Mouse (Mus musculus) urinary bladder, postnatal 36 days (tissue): ENCODE measurements at regions not wholly inside any gene's neighbourhood (a gene's known extent, or its start where the extent isn't known, plus 50 kb on each side); places are given as distances from the start of the nearest gene placed in this dataset.

Experiments used
- DNase-seq, 2 experiments: peaks; one replicate each; pipeline ENCODE4 v3.0.0; 2022; ENCODE audit warnings: low spot score in 2 of 2, mixed read lengths in 1 of 2

DNA sequence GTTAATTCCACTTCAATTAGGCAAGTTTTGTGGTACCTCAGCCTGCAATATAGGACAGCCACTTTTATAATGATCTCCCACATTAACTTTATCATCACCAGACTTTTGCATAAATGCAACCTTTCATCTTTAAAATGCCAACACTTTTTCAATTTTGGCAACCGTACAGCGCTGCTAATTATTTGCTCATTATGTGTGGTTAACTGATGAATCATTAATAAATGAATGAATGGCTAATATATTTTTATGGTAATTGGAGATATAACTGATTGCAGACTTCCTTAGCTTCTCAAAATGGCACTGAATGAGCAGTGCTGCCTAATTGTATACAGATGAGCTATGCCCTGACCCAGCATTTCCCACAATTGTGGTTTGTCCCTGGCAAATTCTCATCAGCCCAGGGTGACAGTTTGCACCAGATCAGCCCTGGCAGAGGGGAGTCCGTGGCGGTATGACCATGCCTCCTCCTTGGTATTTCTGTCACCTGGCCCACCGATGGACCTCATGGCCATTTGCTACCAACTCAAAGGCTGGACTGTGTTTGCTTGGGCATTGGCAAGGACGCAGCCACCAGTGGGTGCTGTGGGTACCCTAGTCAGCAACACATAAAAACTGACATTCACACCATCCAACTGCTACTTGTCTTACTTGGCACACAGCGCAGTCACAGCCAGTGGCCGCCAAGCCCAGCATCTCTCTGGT, 173.7 kb upstream of the Lmo4 start:
- no peak for DNase-seq

DNA sequence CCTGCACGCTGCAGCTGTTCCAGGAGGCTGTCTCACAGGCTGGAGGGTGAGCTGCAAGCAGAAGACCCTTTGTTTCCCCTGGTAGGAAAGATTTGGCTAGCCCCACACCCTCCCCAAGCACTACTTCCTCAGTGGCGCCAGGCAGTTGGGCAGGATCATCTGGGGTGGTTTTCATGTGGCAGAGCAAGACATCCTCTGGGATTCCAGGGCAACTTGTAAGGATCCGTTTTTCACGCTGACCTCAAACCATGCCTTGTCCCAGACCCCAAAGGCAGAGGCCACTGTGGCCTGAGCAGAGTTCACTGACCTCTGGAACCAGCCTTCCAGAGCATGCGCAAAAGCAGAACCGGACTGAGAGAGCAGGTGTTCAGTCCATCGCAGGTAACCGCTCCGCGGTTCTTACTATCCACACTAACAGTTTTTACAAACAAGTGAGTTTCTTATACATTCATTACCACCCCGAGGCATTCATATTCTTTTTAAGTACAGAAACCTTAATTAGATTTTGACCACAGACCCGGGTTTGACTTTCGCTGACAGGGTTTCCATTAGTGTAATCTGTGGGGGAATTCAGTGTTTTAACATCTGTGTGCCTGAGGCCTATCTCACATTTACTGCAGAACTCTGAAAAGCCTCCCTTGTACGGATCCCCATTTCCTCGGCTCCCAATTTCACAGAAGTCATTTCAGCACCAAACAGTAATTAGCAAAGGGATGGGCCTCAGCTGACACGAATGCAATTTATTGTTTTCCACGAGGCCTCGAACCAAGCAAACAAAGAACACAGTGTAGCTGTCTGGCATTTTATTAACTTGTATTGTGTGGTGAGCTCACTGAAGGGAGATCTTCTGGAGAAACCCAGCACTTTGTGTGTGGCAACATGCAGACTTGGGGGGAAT, 172.9 kb upstream of the Lmo4 start:
- DNase-seq, result no peak

DNA sequence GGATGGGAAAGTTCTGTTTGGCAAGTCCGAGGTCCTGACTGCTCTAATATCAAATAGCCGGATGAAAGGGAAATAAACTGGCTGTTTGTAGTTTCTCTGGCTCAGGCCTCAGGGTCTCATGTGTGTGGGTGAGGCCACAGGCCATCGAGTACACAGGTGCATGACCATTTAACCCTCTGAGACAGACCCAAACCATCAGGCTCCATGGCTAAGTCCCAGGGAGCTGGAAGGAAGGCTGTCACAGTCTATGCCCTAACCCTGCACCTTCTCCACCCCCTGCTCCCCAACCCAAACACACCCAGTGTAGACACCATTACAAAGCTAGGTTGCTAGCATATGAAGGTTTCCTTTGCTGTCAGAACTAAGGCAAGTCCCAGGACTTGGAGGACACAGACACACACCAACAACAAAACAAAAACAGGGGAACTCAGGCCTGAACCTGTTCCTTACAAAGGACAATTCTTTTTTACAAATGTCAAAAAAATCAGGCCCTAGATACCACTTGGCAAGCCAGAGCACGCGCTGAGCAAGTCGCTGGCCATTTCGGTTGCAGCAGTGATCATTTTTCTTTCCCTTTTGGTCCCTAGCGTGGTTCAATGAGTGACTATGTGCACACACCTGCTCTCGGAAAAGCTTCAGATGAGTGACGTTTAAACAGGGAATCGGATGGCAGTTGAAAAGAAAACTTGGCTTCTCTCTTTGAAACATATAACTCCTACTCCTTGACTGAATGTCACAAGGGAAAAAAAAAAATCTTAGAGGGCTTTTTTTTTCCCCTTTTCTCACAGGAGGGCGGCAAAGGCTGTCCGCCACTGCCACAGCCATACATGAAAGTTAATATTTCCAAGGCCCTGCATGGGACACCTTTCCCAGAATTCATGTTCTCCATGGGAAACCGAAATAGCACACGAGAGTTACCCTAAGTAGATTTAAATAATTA, 171.7 kb upstream of the Lmo4 start:
- DNase-seq, result no peak

DNA sequence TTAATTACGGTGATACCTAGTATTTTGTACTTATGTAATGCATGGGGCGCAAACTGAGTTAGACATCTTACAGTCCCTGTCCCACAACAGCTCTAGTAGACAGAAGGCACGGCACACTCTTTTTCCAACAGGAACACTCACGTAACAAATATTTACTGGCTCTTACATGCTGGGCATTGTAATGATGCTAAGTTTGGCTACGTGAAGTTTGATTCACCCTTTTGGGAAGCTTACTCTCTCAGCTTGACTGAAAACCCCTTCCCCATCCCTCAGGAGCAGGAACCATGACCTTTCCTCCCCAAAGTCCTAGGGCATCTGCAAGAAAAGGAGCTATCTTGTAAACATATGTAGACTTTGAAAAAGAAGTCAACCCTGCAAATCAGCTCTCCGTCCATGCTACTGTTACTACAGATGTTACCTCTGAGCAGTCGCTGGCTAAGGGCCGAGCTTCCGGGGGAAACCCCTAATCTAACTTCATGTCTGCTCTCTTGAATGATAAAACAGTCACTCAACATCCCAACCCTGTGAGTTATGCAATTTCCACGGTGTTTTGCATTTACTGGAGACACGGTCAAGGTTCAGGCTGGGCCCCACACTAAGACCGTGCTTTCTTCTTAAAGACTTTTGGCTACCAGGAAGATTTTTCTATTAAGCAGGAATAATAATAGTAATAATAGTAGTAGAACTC, 170.8 kb upstream of the Lmo4 start:
- no peak for DNase-seq

DNA sequence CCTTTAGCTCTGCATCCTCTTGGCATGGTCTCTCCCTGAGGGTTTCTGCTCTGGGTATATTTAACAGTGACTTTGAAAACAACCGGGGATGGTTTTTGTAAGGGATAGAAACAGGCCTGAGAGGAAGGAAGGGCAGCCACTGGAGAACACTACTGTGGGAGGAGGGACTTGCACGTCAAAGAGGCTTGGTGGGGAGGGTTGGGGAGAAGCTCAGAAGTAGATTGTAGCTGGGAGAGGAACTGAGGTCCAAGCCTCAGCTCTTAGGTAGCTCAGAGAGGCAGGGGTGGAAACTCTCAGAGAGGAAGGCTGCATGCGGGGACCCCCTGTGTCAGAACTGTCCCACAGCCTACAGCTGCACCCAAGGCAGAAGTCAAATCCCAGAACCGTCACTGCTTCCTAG, 163.3 kb upstream of the Lmo4 start:
- no peak for DNase-seq

DNA sequence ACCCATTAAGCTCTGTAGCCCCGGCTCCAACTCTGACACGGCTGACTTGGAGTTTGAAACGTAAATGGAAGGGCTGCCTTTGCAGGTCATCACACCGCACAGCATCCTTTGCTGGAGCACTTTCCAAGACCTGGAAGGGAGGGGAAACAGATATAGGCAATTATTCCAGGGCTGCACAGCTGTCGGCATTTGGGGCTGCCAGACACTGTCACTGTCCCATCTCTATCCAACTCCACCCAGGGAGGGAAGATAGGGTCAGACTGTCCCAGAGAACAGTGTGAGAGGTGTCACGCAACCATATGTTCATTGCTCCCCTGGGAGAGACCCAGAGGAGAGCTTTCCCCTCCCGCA, 162.7 kb upstream of the Lmo4 start:
- DNase-seq, result no peak

DNA sequence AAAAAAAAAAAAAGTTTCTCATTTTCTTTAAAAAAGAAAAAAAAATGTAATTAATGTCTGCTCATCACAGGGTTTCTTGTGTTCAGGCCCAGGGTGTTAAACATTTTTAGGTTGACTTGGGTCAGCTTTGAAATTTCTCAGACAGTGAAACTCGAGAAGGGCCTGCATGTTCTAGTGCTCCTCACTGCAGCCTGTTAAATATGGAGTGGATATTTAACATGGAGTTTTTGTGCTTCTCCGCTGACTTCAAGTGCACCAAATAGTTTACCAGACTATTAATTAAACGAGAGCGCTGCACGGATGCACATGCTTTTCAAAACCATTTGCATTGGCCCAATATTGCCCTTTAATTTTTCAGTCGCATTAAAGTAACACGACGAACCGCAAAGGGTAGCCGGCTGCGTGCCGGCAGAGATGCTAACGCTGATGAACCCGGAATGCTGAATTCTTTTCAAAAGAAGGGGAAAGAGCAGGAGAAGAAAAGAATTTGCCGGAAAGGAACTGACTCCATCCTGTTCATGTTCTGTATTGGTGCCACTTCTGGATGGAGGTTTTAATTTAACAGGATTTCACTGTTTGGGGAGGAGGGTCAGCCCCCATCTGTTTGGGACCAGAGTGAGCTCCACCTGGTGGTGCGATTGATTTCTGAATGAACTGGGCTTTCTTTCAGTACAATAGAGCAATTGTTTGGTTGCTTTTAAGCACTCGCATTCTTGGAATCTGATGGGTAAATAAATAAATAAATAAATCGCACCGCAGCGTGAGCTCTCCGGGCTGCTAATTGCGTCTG, 162.2 kb upstream of the Lmo4 start:
- no peak for DNase-seq

DNA sequence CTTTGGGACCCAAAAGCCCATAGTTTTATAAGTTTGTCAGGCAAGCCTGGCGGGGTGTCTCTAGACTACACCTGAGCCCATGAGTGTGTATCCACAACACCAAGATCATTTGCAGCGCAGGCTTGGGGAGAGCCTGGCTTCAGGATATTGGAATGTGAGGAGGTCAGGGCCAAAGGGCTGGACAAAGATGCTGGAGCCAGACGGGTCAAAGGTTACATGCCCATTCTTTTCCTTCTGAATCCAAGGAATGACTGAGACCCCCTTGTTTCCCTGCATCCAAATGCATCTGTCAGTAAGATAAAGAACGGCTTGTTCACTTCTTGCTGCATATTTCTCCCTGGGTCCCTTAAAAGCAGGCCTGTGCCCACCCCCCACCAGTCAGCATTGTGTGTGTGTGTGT, 160.9 kb upstream of the Lmo4 start:
- DNase-seq, result no peak

DNA sequence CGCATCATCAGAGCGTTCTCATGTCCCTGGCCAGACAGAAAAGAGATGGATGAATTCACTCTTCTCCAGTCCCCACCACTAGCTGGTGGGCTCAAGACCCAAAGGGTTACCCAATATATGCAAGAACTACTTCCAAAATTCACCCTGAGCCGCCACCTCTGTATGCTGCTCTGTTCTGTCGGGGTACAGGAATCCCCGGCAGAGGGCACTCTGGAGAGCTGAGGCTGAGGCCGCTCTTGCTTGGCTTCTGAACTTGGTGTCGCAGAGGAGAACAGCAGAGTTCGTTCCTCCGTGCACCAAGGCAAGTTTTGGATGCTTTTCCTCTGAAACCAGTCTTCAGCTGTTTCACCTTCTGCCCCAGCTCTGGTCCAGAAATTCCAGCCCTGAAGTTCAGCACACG, 157.5 kb upstream of the Lmo4 start:
- DNase-seq, result peak in 1 of 2 experiments; percentile 21

DNA sequence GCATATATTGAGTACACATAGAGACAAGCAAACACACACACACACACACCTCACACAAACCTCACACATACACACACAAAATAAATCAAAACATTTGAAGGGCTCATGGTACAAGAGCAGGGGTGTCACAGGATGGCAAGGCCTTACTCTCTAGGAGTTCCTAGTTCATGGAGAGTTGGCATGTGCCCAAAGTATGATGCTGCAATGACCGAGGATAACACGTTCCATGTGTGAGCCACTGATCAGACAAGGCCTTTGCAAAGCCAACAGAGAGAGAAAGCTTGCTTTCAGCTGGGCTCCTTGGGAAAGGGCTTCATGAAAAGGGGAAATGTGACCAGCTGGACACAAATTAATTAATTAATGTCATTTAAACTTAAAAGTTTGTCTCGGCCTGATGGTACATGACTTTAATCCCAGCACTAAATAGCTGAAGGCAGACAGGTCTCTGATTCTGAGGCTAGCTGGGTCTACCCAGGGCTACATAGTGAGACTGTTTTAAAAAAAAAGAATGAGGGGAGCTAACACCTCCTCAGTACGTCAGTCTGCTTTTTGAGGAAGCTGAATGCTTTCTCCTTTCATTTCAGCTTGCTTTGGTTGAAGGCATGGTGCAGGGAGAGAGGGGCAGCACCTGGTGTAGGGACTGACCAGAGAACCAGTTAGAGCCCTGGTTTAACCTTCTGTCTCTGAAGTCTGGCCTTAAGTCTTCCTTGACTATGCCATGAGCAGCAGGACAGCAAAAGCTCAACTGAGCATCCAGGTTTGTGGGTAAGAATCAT, 156.4 kb upstream of the Lmo4 start:
- no peak for DNase-seq

DNA sequence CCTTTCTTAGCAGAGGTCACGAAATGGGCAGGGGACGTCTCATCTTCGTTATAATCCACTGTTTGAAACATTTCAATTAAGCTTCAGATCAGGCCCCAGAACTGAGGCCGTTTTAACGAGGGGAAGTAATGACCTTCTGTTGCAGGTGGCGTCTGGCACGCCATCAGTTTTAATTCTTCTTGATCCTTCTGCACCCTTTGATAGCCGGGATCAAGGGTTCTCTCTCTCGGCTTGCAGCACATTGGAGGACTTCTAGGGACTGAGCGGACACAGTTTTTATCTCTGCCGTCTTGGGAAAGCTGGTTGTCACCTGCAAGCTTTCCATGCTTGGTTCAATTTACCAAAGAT, 151.9 kb upstream of the Lmo4 start:
- no peak for DNase-seq

DNA sequence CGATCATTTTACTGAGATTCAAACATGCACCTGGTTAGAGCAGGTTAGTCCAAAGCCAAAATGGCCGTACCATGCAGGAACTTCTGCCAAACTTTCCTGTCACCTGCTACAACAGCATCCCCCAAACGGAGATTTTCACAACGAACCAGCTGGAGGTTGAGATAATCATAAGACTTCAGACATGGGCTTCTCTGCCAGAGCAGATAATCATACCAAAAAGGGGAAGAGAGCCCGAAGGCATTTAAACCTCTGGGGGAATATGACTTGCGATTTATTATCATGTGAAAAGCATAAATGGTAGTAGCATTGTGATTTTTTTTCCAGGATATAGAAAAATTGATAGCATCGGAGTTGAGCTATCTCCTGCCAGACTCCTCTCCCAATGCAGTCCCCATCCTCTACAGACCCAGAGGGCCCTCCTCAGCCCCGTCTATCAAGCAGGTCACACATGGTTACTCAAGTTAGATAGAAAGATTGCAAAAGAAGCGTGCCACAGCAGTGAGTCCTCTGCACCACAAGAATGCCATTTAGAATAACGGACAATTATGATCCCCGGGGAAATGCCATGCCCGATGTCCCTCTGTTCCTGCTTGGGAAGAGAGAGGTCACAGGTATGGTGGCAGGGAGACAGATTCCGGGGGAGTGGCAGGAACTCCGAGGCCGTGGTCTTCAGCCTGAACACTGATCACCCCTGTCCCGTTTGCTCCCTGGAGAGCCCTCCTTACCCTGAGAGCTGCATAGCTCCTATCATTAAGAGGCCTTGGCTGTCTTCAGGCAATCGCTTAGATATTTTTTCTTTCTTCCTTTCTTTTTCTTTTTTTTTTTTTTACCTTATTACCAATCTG, 151.3 kb upstream of the Lmo4 start:
- DNase-seq, result no peak

DNA sequence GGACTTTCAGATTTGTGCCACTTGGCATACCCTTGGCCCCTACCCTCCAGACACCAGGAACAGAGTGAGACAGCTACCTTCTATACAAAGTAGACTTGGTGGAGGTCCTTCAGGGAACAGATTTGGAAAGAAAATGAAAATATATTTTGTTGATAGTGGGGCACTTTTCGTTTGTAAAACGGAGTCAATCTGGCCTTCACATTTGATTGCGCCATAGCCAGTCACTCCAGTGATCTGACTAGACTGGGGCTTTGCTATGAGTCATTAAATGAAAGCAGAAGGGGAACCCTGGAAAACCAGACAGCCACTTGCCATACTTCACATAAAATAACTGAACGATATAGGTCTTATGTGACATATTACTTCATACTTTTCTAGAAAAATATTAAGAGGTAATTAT, 147.5 kb upstream of the Lmo4 start:
- no peak for DNase-seq

DNA sequence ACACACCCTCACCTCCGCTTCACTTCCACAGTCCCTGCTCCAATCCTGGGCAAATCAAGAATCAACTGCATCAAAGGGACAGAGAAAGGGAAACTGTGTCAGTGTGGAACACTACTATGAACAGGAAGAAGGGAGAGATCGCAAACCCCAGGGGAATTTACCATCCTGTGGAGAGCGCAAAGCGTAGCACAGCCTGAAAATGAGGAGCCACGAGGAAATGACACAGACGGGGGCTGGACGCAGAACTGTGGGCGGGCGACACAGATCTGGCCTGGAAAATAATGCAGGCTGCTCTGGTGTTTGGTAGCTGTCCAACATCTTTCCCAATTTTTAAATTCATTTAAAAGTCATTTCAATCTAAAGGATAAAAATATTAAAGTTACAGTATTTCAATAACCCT, 143.4 kb upstream of the Lmo4 start:
- DNase-seq, result no peak

DNA sequence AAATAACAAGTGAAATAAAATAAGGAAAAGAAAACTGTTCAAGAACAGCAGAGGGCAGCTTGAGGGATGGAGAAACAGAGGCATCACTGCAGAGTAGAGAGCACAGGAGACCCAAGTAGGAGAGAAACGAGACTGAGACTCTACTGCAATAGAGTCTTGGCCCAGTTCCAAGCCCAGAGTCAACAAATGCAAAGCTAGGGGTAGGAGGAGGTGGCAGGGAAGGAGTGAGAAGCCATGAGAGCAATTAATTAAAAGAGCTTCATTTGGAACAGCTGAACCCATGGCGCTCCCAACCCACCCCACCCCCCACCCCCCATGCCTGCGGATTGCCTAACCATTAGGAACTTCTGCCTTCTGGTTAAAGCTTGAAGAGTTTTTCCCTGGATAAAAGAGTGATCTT, 130.2 kb upstream of the Lmo4 start:
- no peak for DNase-seq

DNA sequence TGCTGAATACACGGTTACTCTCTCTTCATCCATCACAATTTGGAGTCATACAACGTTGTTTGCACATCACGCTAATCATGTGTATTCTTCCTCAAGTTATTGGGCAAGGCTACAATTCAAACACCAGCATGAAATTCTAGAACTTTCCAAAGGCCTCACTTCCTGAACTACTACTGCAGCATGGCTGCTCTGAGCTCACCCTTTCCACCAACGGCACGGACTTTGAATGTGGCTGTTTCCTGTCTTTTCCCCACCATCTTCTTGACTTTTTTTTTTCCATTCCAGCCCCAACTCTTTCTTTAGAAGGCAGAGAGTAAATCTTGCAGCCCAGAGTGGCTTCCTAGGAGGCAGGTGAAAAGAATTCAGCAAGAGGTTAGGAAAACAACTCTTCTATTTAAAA, 129.2 kb upstream of the Lmo4 start:
- DNase-seq, result no peak

DNA sequence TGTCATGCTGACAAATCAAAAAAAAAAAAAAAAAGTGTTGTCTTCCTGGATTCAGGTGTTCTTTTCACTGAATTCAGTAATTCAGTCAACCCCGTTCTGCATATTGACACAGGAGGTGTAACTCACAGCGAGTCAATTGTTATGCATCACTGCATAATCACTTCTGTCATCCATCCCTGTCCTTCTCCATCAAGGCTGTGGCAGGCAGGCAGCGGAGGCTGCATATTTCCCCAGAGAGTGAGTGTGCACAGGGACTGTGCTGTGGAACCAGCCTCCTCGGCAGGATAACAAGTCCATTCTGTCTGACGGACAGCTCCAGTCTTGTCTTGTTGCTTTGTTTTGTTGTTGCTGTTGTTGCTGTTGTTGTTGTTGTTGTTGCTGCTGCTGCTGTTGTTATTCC, 127.3 kb upstream of the Lmo4 start:
- no peak for DNase-seq

DNA sequence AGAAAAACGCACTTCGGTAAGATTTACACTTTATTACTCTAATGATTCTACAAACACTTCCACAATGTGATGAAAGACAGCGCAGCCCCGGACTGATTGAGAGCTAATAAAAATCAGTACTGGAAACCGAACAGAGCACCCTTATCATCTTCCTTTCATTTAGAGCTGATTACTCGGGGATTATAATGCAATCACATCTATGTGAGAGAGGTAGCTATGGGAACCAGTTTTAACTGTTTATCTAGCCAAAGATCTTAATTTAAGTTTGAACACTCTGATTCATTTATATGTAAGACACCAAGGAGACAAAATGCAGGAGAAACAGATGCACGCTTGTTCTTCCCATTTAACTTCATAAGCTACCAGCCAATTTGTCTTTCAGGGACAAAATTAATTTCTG, 124.1 kb upstream of the Lmo4 start:
- no peak for DNase-seq

DNA sequence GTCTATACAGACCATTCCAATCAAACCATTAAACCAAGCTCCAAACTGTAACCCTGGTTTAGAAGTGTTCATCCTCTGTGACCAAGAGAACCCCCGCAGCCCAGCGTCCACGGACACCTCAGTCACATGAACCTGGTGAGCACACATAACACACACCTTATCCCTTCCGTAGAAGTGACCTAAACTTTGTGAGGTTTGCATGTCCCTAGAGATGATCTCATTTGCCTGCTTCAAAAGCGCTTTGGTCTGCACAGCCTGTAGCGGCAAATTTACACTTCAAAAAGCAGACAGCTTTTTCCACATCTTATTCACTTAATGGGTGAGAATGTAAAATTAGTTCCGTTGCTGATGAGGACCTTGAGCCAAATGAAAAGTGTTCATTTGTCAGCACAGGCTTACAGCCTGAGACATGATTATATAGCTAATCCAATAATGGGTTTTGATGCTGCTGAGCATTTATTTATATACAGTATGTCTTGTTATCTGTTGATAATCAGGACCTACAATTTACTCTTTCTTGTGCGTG, 122.3 kb upstream of the Lmo4 start:
- DNase-seq, result no peak
